Mouse (Mus musculus): ENCODE results near the gene Trip11. TPM values are rescaled to one million over a fixed set of nuclear protein-coding genes. Genes with fewer than 3 reads are reported as not detected.

Gene Trip11
- polyA plus RNA-seq, 1 experiment from 2014 or later, result 29.4 TPM

DNA sequence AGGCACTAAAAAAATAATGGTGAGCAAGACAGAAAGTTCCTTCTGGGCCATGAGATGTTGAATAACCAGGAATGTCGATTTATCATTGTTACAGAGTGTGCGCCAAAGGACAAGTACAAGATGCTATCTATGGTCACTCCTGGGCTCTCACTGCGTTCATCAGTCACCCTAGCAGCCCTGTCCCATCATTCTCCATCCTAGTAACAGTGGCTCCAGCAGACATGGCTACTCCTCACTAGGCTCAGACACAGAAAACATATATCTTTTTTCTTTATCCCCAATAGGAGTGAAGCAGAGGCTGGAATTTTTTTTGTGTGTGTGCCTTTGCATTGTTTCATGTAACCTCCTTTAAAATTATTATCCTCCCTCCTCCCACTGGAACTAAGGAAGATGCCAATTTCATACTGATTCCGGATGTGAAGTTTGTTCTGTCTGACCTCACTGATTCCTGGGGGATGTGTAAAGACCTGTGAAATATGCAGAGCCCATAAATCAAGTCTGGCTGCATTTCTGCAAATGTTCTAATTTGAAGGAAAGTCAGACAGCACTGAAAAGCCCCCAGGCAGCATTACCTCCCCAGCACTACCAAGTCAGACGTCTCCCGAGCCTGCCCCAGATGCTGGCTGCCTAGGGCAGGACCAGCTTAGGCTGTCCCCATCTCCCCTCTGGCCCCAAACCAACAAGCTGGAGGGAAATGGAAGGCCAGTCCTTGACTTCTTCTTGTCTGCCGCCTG, 114.7 kb downstream of the Trip11 start:
- H3K4me3 ChIP-seq (replicated peaks), result no peak overlapping the region
- no peak for ATAC-seq (ENCODE audit: insufficient number of reproducible peaks, low FRiP score, low TSS enrichment, low read depth)
- peak overlapping the region; percentile 55 for H3K27ac ChIP-seq (replicated peaks)
- H3K4me1 ChIP-seq, result peaks cover 4% of the 10 kb centered on the region; the same call in 1 of the 2 replicates
- H3K4me2 ChIP-seq (replicated peaks), result no peak overlapping the region
- no peaks in the 10 kb centered on the region for H3K36me3 ChIP-seq
- no peaks in the 10 kb centered on the region for H3K9me3 ChIP-seq (replicated peaks)
- no peak overlapping the region for H3K9ac ChIP-seq
- H3K27me3 ChIP-seq, result no peaks in the 10 kb centered on the region
- WGBS, result 48% methylated on average over 7 of the region's 7 CpGs

DNA sequence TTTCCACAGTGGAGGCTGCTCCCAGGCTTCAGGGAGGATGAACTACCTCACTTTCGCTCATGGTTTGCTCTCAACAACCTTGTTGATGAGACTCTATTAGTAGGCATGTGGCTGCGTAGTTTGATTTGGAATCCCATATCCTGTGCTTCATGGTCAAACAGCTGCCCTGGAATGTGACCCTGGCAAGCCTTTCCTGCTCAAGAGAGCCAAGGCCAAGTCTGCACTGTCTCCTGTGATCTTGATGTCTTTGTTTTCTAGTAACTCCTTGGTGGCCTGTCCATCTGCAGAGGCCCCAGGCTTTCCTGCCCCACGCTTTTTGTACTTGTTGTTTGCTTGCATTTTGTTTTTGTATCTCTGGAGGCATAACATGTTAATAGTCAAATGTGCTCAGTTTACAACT, 118.6 kb downstream of the Trip11 start:
- Histone ChIP-seq H3K9ac (no peak overlapping the region), H3K27me3 (no peaks in the 10 kb centered on the region), H3K27ac (replicated peaks) (no peak overlapping the region), H3K4me1 (peaks cover 4% of the 10 kb centered on the region; the same call in 1 of the 2 replicates), H3K9me3 (replicated peaks) (no peaks in the 10 kb centered on the region), H3K4me3 (replicated peaks) (no peak overlapping the region), H3K4me2 (replicated peaks) (no peak overlapping the region), H3K36me3 (no peaks in the 10 kb centered on the region)
- ATAC-seq (ENCODE audit: insufficient number of reproducible peaks, low FRiP score, low TSS enrichment, low read depth), result no peak
- 78% methylated on average over 3 of the region's 3 CpGs for WGBS

DNA sequence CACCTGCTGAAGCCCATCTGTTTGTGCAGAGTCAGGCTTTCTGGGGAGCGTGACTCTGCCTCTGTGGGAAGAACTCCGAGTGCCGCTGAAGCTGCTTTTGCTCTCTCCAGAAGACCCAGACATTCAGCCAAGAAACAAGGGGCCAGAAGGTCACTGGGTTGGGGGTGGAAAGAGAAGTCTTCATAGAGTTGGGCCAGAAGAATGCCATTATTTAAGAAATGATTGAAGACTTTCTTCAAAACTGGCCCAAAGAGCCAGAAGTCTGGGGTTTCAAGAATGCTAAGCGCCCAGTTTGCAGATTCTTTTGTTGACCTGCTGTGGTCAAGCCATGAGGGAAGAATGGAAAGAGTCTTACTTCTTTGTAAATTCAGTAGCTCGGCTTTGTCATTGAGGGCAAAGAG, 119.8 kb downstream of the Trip11 start:
- no peak for ATAC-seq (ENCODE audit: insufficient number of reproducible peaks, low FRiP score, low TSS enrichment, low read depth)
- H3K27ac ChIP-seq (replicated peaks), result no peak overlapping the region
- no peaks in the 10 kb centered on the region for H3K9me3 ChIP-seq (replicated peaks)
- H3K4me3 ChIP-seq (replicated peaks), result no peak overlapping the region
- 90% methylated on average over 5 of the region's 5 CpGs for WGBS
- H3K4me1 ChIP-seq, result no peaks in the 10 kb centered on the region
- H3K4me2 ChIP-seq (replicated peaks), result no peak overlapping the region
- no peaks in the 10 kb centered on the region for H3K27me3 ChIP-seq
- H3K9ac ChIP-seq, result no peak overlapping the region
- no peaks in the 10 kb centered on the region for H3K36me3 ChIP-seq

DNA sequence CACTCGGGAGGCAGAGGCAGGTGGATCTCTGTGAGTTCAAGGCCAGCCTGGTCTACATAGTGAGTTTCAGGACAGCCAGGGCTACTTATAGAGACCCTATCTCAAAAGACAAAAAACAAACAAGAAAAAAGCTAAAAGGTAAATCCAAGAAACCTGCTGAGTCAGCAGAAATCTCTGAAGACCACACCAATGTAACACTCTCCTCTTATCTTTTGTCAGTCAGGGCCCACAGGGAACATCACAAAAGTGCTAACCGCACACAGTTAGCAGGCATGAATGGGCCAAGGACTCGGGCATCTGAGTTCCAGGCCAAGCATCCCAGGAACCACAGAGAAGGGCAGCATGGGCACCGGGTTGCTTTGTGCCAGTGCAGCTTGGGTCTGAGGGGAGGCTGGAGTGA, 120.4 kb downstream of the Trip11 start:
- Histone ChIP-seq H3K27me3 (no peaks in the 10 kb centered on the region), H3K27ac (replicated peaks) (no peak overlapping the region), H3K9me3 (replicated peaks) (no peaks in the 10 kb centered on the region), H3K4me3 (replicated peaks) (no peak overlapping the region), H3K9ac (no peak overlapping the region), H3K4me2 (replicated peaks) (no peak overlapping the region), H3K36me3 (no peaks in the 10 kb centered on the region), H3K4me1 (no peaks in the 10 kb centered on the region)
- no peak for ATAC-seq (ENCODE audit: insufficient number of reproducible peaks, low FRiP score, low TSS enrichment, low read depth)
- WGBS, result 90% methylated on average over 4 of the region's 4 CpGs

DNA sequence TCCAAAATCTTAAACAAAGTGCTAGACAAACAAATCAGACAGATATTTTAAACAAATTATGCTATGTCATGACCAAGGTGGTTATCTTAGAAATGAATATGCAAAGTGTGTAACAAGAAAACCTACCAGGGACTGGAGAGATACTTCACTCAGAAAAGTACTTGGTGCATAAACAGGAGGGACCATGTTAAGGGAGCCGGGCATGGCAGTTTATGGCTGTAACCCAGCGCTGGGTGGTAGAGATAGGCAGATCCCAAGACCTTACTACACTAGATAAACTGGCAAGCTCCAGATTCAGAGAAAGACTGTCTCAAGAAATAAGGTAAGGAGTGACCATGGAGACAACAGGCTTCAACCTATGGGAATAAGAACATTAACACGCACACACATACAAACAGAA, 123.3 kb downstream of the Trip11 start:
- Histone ChIP-seq H3K9ac (no peak overlapping the region), H3K27ac (replicated peaks) (0 out of 2 replicates have a peak overlapping the region, but pooled peaks have one; percentile 58), H3K9me3 (replicated peaks) (no peaks in the 10 kb centered on the region), H3K4me2 (replicated peaks) (no peak overlapping the region), H3K4me1 (no peaks in the 10 kb centered on the region), H3K4me3 (replicated peaks) (no peak overlapping the region), H3K36me3 (peaks cover 9% of the 10 kb centered on the region), H3K27me3 (no peaks in the 10 kb centered on the region)
- no peak for ATAC-seq (ENCODE audit: insufficient number of reproducible peaks, low FRiP score, low TSS enrichment, low read depth)
- WGBS, result 83% methylated on average over 3 of the region's 3 CpGs

DNA sequence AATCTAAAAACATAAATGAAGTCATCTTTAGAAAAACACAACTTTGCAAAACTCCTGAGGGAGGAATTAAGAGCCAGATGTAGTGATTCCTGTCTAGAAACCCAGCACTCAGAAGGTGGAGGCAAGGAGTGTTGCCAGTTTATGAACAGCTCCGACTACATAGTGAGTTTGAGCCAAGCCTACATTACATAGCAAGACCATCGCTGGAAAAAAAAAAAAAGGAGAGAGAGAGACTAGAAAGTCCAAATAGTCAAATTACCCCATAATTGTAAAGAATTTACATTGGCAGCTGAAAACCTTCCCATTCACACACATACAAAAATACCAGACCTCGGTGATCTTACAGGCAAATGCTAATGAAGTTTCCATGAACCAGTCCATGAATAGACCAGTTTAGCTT, 123.8 kb downstream of the Trip11 start:
- Histone ChIP-seq H3K27ac (replicated peaks) (no peak overlapping the region), H3K36me3 (peaks cover 9% of the 10 kb centered on the region), H3K4me1 (no peaks in the 10 kb centered on the region), H3K9ac (no peak overlapping the region), H3K4me3 (replicated peaks) (no peak overlapping the region), H3K9me3 (replicated peaks) (no peaks in the 10 kb centered on the region), H3K27me3 (no peaks in the 10 kb centered on the region), H3K4me2 (replicated peaks) (no peak overlapping the region)
- WGBS, result 53% methylated on average over 3 of the region's 3 CpGs
- ATAC-seq (ENCODE audit: insufficient number of reproducible peaks, low FRiP score, low TSS enrichment, low read depth), result no peak; the same call in 1 of the 2 replicates

Other genes with a start within 250 kb of the Trip11 start
- 1.1 and 2.0 TPM in 2 replicates for gene Tc2n, start 194.7 kb downstream of the Trip11 start, polyA plus RNA-seq (2015; fragmentation: Nextera tagmentation; extraction: Ambion mirVana)
- 149 and 160 TPM in 2 replicates for gene Fbln5, start 94.2 kb downstream of the Trip11 start, polyA plus RNA-seq (2015; fragmentation: Nextera tagmentation; extraction: Ambion mirVana)
- gene Atxn3, start 45.0 kb upstream of the Trip11 start, polyA plus RNA-seq (2015; fragmentation: Nextera tagmentation; extraction: Ambion mirVana), result 12.0 and 12.2 TPM in 2 replicates
- gene Cpsf2, start 62.7 kb upstream of the Trip11 start, polyA plus RNA-seq (2015; fragmentation: Nextera tagmentation; extraction: Ambion mirVana), result 25.1 and 25.3 TPM in 2 replicates
- gene Slc24a4, start 215.5 kb upstream of the Trip11 start, polyA plus RNA-seq (2015; fragmentation: Nextera tagmentation; extraction: Ambion mirVana), result 1.2 and 1.5 TPM in 2 replicates

Measured in embryonic facial prominence, embryonic 15.5 days (tissue).